Mouse (Mus musculus): ENCODE data around the gene S100a10.

DNA sequence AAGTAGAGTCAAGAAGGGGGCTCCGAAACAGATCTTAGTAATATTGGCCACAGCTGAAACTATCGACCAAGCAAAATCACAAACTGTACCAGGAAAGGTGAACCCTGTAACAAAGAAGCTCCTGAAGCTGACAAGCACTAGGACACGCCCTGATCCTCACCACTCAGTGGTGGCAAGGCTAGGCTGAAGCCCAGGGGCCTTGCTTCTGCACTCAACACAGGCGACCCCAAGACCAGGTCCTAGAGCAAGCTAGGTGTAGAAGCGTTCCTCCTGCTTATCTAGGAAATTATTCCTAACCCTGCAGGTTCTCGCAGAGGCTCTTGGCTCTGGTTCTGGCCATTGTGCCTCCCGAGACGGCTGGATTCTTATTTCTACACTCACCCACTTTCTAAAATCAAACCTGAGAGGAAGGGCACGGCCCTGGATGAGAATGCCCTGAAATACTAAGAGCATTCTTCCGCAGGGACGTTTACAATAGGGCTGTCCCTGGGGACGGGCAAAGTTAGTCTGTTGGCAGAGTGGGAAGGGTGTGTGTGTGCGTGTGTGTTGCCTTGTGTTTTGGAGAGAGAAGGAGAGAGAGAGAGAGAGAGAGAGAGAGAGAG is 400 bp upstream of the S100a10 start:
- TF ChIP-seq CTCF (IDR thresholded peaks at IDR 0.05; ENCODE audit: control insufficient read depth, insufficient read depth, insufficient replicate concordance, low read depth, low read length) (no peak), POLR2A (IDR thresholded peaks at IDR 0.05; ENCODE audit: control insufficient read depth, low read depth, low read length) (no peak)

All from testis, adult 2 months (tissue).